Mouse (Mus musculus) liver, adult 2 months (tissue): ENCODE measurements around the gene Foxn4. TPM values are rescaled to one million over a fixed set of nuclear protein-coding genes. Genes with fewer than 3 reads are reported as not detected.

Experiments used
- DNase-seq: peaks from one replicate; pipeline ENCODE4 v3.0.0-alpha.2; 2011; ENCODE audit warnings: low read depth, low spot score; ENCODE audit errors: extremely low read depth
- H3K27ac ChIP-seq: fragments of 200-500 bp; replicated peaks from 2 replicates; pipeline ENCODE4 v1.5.1; 2012; ENCODE audit warnings: low read depth, mild to moderate bottlenecking, control low read depth, inconsistent platforms, low read length; ENCODE audit not compliant: insufficient read depth
- H3K27me3 ChIP-seq: fragments of 200-500 bp; 2 replicates; pipeline ENCODE4 v1.6.1; 2012; ENCODE audit warnings: mild to moderate bottlenecking, moderate library complexity, low read length, inconsistent platforms; ENCODE audit not compliant: control insufficient read depth, insufficient read depth
- H3K36me3 ChIP-seq: fragments of 200-500 bp; 2 replicates; pipeline ENCODE4 v1.6.1; 2012; ENCODE audit warnings: low read length, inconsistent platforms; ENCODE audit not compliant: control insufficient read depth, insufficient read depth
- H3K4me1 ChIP-seq: fragments of 200-500 bp; 2 replicates; pipeline ENCODE4 v1.6.1; 2011; ENCODE audit warnings: low read length; ENCODE audit not compliant: control insufficient read depth, insufficient read depth
- H3K4me3 ChIP-seq: fragments of 200-500 bp; 2 replicates; pipeline ENCODE4 v1.5.1; 2011; ENCODE audit warnings: low read depth, mild to moderate bottlenecking, control low read depth, low read length, moderate library complexity; ENCODE audit not compliant: insufficient read depth
- H3K79me2 ChIP-seq: fragments of 200-500 bp; 2 replicates; pipeline ENCODE4 v1.6.1; 2012; ENCODE audit warnings: inconsistent platforms, mild to moderate bottlenecking, low read length, moderate library complexity; ENCODE audit not compliant: control insufficient read depth, insufficient read depth
- H3K9ac ChIP-seq: fragments of 200-500 bp; 2 replicates; pipeline ENCODE4 v1.6.1; 2012; ENCODE audit warnings: low read depth, mild to moderate bottlenecking, control low read depth, inconsistent platforms, low read length
- CTCF ChIP-seq: fragments of 200-500 bp; IDR thresholded peaks from 2 replicates; pipeline ENCODE4 v1.5.1; 2011; ENCODE audit warnings: low read depth, low read length, control low read depth
- POLR2A ChIP-seq: fragments of 200-500 bp; IDR thresholded peaks from 2 replicates; pipeline ENCODE4 v1.6.1; 2011; ENCODE audit warnings: low read length, control low read depth; ENCODE audit not compliant: insufficient read depth; ENCODE audit errors: extremely low read depth
- WGBS: fragments of 180-500 bp; shearing (Covaris S2); methylation state at CpG from one replicate; pipeline ENCODE4 v1.1.7; 2018; 5-methylcytosine and 5-hydroxymethylcytosine counted together
- polyA plus RNA-seq: library from polyadenylated mRNA; depleted of rRNA; stranded (reverse); fragments of >200 nt; gene quantifications from 2 replicates; pipeline ENCODE4 v1.2.3, GENCODE M21; 2012
- total RNA-seq: library from RNA; depleted of rRNA; stranded (reverse); fragments of >200 nt; gene quantifications from 2 replicates; pipeline ENCODE4 v1.2.3, GENCODE M21; 2014

Gene Foxn4
- total and polyA plus RNA-seq, 2 experiments = not detected

DNA sequence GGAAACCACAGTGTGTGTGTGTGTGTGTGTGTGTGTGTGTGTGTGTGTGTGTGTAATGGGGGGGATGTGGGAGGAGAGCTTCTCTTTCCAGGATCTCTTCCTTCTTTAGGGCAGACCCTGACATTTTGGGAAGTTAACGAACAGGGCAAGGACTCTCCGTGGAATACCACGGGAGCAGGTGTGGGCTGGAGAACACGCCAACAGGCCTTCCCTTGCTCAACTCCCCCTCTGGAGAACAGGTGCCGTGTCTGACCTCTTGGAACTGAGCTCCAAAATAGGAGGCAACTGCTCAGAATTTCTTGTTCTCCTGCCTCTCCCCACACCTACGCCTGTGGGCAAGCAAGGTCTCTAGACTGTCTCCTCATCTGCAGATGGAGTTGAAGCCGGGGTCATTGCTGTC, 4.1 kb downstream of the Foxn4 start:
- Histone ChIP-seq H3K27me3 (peaks cover 22% of the 10 kb centered on the region), H3K4me3 (no peak overlapping the region)
- TF ChIP-seq CTCF = no peak
- no peak for TF ChIP-seq POLR2A

DNA sequence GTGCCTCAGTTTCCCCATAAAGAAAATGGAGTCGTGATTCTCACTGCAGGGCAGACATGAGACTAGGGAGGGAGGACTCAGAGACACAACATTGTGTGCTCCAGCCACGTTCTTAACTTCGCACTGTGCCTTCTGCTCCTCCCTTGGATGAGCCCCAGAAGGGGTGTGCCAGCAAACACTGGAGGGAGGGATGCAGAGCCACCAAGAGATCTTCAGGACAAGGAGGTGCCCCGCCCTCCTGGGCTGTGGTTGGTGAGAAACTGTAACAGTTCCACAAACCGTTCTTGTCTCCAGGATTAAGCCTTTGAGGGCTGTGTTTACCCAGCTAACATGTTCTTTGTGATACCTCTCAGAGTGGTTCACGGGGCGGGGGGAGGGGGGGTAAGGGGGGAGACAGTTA, 5.0 kb downstream of the Foxn4 start:
- Histone ChIP-seq H3K4me1 (no peaks in the 10 kb centered on the region), H3K4me3 (no peak overlapping the region), H3K27me3 (peaks cover 15% of the 10 kb centered on the region; the same call in 1 of the 2 replicates), H3K36me3 (no peaks in the 10 kb centered on the region), H3K9ac (no peak overlapping the region), H3K79me2 (no peaks in the 10 kb centered on the region), H3K27ac (no peak overlapping the region)
- TF ChIP-seq POLR2A (no peak), CTCF (no peak)
- WGBS = 22% methylated on average over 7 of the region's 7 CpGs
- no peak for DNase-seq

More for the DNA sequence above, 4.1 kb downstream of the Foxn4 start:
- 65% methylated on average over 7 of the region's 7 CpGs for WGBS
- no peaks in the 10 kb centered on the region for H3K4me1 ChIP-seq
- H3K36me3 ChIP-seq = no peaks in the 10 kb centered on the region
- H3K27ac ChIP-seq = no peak overlapping the region
- no peak overlapping the region for H3K9ac ChIP-seq
- DNase-seq = no peak
- H3K79me2 ChIP-seq = no peaks in the 10 kb centered on the region

DNA sequence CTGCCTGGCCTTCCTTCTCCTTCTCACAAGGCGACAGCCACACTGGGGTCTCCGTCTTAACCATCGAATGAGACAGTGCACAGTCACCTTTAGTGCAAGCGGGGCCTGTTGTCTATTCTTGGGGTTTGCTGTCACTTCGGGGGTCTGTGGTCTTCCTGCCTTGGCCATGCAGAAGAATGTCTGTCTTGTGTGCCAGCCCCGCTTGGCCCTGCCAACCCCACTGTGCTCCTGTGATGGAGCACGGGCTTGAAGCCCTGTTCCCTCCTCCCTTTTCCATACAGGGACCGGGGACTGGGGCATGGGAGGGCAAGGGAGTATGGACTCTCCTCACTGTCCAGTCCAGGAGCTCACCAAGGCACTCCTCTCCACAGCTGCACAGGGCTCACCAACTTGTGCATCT, 8.8 kb downstream of the Foxn4 start:
- TF ChIP-seq CTCF = no peak
- no peak for TF ChIP-seq POLR2A
- no peak for DNase-seq
- Histone ChIP-seq H3K27me3 (0 out of 2 replicates have a peak, but pooled peaks cover 3% of the 10 kb centered on the region), H3K9ac (no peak overlapping the region), H3K27ac (no peak overlapping the region), H3K36me3 (no peaks in the 10 kb centered on the region), H3K79me2 (no peaks in the 10 kb centered on the region), H3K4me1 (no peaks in the 10 kb centered on the region), H3K4me3 (no peak overlapping the region)
- 85% methylated on average over 8 of the region's 8 CpGs for WGBS

DNA sequence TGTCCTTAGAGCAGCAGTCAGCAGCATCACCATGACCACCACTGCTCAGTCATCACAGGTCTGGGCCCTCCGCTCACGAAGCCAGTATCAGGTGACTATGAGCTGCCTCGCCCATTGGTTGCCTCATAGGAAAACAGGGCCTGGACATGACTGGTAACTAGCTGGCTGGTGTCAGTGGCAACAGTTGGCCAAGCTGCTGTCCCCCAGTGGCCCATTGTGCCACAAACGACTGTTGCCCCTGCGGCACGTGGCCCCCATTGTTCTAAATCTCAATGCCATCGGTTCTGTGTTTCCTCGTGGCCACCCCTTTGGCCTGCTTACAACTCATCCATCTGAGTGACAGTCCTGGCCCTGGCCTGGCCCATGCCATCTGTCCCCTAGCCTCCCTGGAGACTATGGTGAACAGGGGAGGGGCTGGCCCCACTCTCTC, 9.6 kb downstream of the Foxn4 start:
- Histone ChIP-seq H3K4me3 (no peak overlapping the region), H3K27ac (no peak overlapping the region), H3K36me3 (no peaks in the 10 kb centered on the region), H3K79me2 (no peaks in the 10 kb centered on the region), H3K9ac (no peak overlapping the region), H3K27me3 (no peaks in the 10 kb centered on the region), H3K4me1 (no peaks in the 10 kb centered on the region)
- no peak for DNase-seq
- TF ChIP-seq POLR2A (no peak), CTCF (no peak)
- 75% methylated on average over 8 of the region's 8 CpGs for WGBS

DNA sequence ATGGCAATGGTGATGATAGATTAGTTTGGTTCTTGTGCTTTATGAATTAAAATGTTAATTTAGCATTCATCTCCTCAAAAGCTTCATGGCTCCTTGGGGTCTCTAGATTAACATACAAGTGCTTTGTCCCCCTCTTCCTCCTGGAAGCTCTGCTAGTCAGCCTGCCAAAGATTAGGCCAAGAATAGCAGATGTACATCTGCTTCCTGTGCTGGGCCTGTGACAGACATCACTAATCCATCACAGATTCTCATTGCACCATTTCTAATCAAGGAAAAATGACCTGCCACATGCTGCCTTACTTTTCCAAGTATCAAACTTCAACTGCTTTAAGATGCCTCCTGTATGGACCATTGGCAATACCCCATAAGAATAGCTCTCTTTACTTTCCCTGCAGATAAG, 12.1 kb downstream of the Foxn4 start:
- TF ChIP-seq CTCF = no peak
- TF ChIP-seq POLR2A = no peak
- no peak for DNase-seq

DNA sequence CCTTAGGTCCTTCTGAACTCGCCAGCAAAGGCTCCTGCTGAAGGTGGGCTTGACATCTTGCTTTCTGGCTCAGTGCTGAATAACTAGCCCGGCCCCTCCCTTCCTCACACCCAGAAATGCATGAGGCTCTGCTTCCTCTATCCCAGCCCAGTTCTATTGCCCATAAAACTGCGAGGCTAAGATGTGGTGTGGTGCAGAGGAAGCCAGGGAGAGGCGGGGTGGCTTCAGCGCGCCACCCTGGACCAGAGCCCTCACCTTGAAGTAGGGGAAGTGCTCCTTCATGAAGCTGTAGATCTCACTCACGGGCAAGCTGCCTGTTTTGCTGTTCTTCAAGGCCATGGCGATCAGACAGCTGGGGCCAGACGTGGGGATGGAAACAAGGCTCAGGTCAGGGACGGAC, 14.1 kb downstream of the Foxn4 start:
- no peaks in the 10 kb centered on the region for H3K79me2 ChIP-seq
- no peaks in the 10 kb centered on the region for H3K27me3 ChIP-seq
- H3K27ac ChIP-seq = no peak overlapping the region
- H3K4me3 ChIP-seq = no peak overlapping the region
- no peak for DNase-seq
- H3K36me3 ChIP-seq = no peaks in the 10 kb centered on the region
- H3K4me1 ChIP-seq = no peaks in the 10 kb centered on the region
- TF ChIP-seq POLR2A (no peak), CTCF (no peak)
- WGBS = 80% methylated on average over 10 of the region's 10 CpGs
- no peak overlapping the region for H3K9ac ChIP-seq

More for the DNA sequence above, 12.1 kb downstream of the Foxn4 start:
- Histone ChIP-seq H3K36me3 (no peaks in the 10 kb centered on the region), H3K4me1 (no peaks in the 10 kb centered on the region), H3K27me3 (no peaks in the 10 kb centered on the region), H3K79me2 (no peaks in the 10 kb centered on the region), H3K27ac (no peak overlapping the region), H3K4me3 (no peak overlapping the region), H3K9ac (no peak overlapping the region)
